Mouse (Mus musculus) cerebellum, postnatal 10 days (tissue): Measurements from ENCODE around the gene Ccdc13.
A peak's percentile ranks its signal among the peaks of the same experiment; 100 is the strongest.

Experiments
- DNase-seq, 2 experiments: peaks; one replicate each; pipeline ENCODE4 v3.0.0; 2021; ENCODE audit warnings: mixed read lengths in 2 of 2

The Ccdc13 gene

GRCm38 (mm10) chr9:121757835-121758814 lies 81.1 kb downstream of the Ccdc13 start:
- peak; percentile 48 to 53 for DNase-seq

- peak; percentile 49 for DNase-seq
These were observed 81.8 kb downstream of the Ccdc13 start for GRCm38 (mm10) chr9:121757432-121757831.

- DNase-seq = no peak
These were observed 82.5 kb downstream of the Ccdc13 start for GRCm38 (mm10) chr9:121756785-121757184.

- no peak for DNase-seq
These were observed 84.6 kb downstream of the Ccdc13 start for GRCm38 (mm10) chr9:121754624-121755023.

- no peak for DNase-seq
These were observed 86.5 kb downstream of the Ccdc13 start for GRCm38 (mm10) chr9:121752774-121753173.
